Mouse (Mus musculus) bone marrow macrophage, adult 2 months (primary cell): ENCODE results near the gene Khdc4. TPM values are rescaled to one million over a fixed set of nuclear protein-coding genes. Genes with fewer than 3 reads are reported as not detected.
A peak's percentile ranks its signal among the peaks of the same experiment; 100 is the strongest.

Source experiments
- H3K27ac ChIP-seq: 2 replicates; pipeline ENCODE4 v1.5.1; 2012; ENCODE audit warnings: low read depth, low read length; ENCODE audit not compliant: insufficient read depth
- H3K4me1 ChIP-seq: 2 replicates; pipeline ENCODE4 v1.6.1; 2012; ENCODE audit warnings: low read length; ENCODE audit not compliant: control insufficient read depth, insufficient read depth
- H3K4me3 ChIP-seq: 2 replicates; pipeline ENCODE4 v1.5.1; 2012; ENCODE audit warnings: mild to moderate bottlenecking, low read length, moderate library complexity; ENCODE audit not compliant: insufficient read depth
- CTCF ChIP-seq: IDR thresholded peaks from 2 replicates; pipeline ENCODE4 v1.5.1; 2012; ENCODE audit warnings: low read depth, mild to moderate bottlenecking, low read length, moderate library complexity
- POLR2A ChIP-seq: IDR thresholded peaks from 2 replicates; pipeline ENCODE4 v1.6.1; 2012; ENCODE audit warnings: mild to moderate bottlenecking, low read depth, low read length, borderline replicate concordance
- polyA plus RNA-seq: library from polyadenylated mRNA; stranded (reverse); fragments of >200 nt; gene quantifications from 2 replicates; pipeline ENCODE4 v1.2.4, GENCODE M21; 2012; ENCODE audit not compliant: missing spikeins, insufficient read depth, insufficient read length

The Khdc4 gene
- polyA plus RNA-seq, 1 experiment: 40.7 TPM

- no peak overlapping the region for H3K27ac ChIP-seq
- H3K4me3 ChIP-seq: no peak overlapping the region
- TF ChIP-seq POLR2A (no peak), CTCF (no peak)
- peaks cover 24% of the 10 kb centered on the region for H3K4me1 ChIP-seq
These were observed 30.0 kb upstream of the Khdc4 start for GRCm38 (mm10) chr3:88655619-88656018.

DNA sequence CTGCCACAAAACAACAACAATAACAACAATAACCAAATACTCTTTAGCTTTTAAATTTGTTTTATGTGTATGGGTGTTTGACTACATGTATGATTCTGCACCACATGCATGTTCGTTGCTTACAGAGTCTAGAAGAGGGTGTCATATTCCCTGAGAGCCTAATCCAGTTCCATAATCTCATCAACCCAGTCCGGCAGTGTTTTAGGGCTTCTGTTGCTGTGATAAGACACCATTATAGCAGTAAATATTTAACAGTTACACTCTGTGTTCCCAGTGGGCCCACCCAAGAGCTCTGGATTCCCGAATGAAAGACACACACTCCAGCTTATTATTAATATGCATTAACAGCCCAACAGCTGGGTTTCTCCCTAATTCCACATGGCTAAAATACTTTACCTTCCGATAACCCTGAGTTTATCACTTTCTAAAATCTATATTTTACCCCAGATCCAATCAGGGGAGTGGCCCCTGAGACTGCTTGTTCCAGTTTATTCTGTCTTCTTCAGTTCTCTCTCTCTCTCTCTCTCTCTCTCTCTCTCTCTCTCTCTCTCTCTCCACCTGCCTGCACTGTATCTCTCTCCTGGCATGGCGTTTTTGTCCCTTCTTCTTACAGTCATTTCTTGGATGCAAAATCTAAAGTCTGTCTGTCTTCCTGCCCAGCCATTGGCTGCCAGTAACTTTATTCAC is 27.0 kb upstream of the Khdc4 start:
- Histone ChIP-seq H3K4me3 (no peak overlapping the region), H3K4me1 (peaks cover 10% of the 10 kb centered on the region), H3K27ac (no peak overlapping the region)
- TF ChIP-seq CTCF (no peak), POLR2A (no peak)

- Histone ChIP-seq H3K4me3 (no peak overlapping the region), H3K4me1 (peaks cover 12% of the 10 kb centered on the region), H3K27ac (no peak overlapping the region)
- TF ChIP-seq POLR2A: no peak
- no peak for TF ChIP-seq CTCF
These were observed 25.8 kb upstream of the Khdc4 start for GRCm38 (mm10) chr3:88659798-88660197.

- Histone ChIP-seq H3K27ac (no peak overlapping the region), H3K4me1 (peaks cover 7% of the 10 kb centered on the region), H3K4me3 (no peak overlapping the region)
- TF ChIP-seq POLR2A (no peak), CTCF (no peak)
These were observed 21.5 kb upstream of the Khdc4 start for GRCm38 (mm10) chr3:88664095-88664494.

DNA sequence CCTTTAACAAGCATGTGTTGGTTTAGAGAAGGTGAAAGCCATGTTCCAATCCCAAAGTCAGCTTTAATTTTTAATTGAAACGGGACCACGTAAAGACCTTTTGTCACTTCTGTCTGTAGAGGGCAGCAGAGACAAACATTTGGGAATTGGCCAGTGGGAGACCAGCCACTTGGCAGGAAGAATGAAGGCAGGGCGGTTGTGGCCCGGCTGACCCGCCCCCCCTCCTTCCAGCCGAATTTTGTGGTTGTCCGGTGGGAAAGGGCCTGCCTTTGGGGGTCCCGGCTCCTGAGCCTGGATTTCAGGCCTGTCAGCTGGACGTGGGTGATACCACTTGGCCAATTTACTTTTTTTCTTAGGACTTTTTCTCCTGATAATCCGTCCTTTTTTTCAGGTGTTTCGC is 8.2 kb upstream of the Khdc4 start:
- Histone ChIP-seq H3K27ac (no peak overlapping the region), H3K4me1 (no peaks in the 10 kb centered on the region), H3K4me3 (peak overlapping the region; percentile 21; the same call in 1 of the 2 replicates)
- TF ChIP-seq CTCF (no peak), POLR2A (no peak)

GRCm38 (mm10) chr3:88683814-88684213 is 1.8 kb upstream of the Khdc4 start:
- Histone ChIP-seq H3K4me1 (peaks cover 9% of the 10 kb centered on the region), H3K27ac (no peak overlapping the region)

GRCm38 (mm10) chr3:88684236-88684979 is 1.2 kb upstream of the Khdc4 start:
- TF ChIP-seq CTCF: no peak
- TF ChIP-seq POLR2A: no peak
- Histone ChIP-seq H3K4me1 (peaks cover 9% of the 10 kb centered on the region), H3K4me3 (peak overlapping the region; percentile 89), H3K27ac (peak overlapping the region; percentile 88)

More at GRCm38 (mm10) chr3:88683814-88684213, 1.8 kb upstream of the Khdc4 start:
- no peak for TF ChIP-seq POLR2A
- TF ChIP-seq CTCF: no peak
- no peak overlapping the region for H3K4me3 ChIP-seq

- TF ChIP-seq CTCF (no peak; the same call in 1 of the 2 replicates), POLR2A (no peak)
- Histone ChIP-seq H3K4me1 (peaks cover 9% of the 10 kb centered on the region), H3K4me3 (peak overlapping the region; percentile 89)
These were observed 402 bp downstream of the Khdc4 start for GRCm38 (mm10) chr3:88685958-88686451.

DNA sequence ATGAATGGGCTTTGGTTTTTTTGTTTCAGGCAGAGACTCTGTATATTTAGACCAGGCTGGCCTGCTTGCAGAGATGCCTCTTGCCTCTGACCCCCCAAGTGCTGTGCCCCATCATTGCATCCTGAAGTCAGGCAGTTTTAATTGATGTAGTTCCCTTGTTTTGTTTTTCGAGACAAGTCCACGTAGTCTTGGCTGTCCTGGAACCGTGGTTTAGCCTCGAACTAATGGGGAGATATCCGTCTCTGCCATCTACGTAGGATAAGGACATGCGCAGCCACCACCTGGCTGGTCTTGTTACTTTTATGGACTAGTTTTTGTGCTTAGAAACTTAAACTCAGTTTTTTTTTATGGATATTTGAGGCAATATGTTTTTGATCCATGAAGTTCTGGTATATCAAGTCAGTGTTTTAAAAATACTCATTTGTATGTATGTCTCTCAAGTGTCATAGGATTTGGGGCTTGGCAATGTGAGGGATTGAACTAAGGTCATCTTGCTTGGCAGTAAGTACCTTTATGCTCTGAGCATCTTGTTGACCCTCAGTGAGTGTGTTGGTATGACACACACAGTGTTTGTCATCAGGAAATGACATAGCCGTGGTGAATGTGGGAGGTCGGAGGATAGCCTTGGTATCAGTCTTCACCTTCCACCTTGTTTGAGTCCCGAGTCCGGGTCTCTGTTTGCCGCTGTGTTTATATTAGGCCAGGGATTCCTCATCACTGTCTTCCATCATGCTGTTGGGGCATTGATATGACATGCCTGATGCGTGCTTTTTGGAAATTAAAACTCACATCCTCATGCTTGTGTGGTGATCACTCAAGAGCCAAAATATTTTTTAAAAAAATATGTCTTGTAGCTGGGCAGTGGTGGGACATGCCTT is 1.4 kb downstream of the Khdc4 start:
- H3K27ac ChIP-seq: no peak overlapping the region
- TF ChIP-seq POLR2A (no peak), CTCF (no peak)
- H3K4me1 ChIP-seq: peaks cover 9% of the 10 kb centered on the region

More at GRCm38 (mm10) chr3:88685958-88686451, 402 bp downstream of the Khdc4 start:
- H3K27ac ChIP-seq: peak overlapping the region; percentile 88

DNA sequence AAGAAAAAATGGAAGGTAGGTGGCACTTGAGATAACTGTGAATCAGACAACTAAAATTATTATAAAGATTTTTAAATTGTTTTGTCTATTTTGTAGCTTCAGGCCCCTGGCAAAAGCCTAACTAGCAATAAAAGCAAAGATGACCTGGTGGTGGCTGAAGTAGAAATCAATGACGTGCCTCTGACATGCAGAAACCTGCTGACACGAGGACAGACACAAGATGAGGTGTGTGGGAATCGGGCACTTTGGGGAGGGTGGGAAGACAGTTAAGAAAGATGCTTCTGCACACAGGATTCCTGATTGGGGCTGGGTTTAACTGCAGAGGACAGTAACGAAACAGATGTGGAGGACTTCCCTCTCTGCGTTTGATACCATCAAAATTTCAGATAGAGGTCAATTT is 3.5 kb downstream of the Khdc4 start:
- Histone ChIP-seq H3K4me1 (peaks cover 7% of the 10 kb centered on the region), H3K4me3 (no peak overlapping the region), H3K27ac (no peak overlapping the region)
- no peak for TF ChIP-seq POLR2A
- no peak for TF ChIP-seq CTCF

More for the DNA sequence above, 1.4 kb downstream of the Khdc4 start:
- H3K4me3 ChIP-seq: peak overlapping the region; percentile 89
